Mouse (Mus musculus) spleen, postnatal 36 days (tissue): ENCODE results near the gene Creb1.
"Not testable (repeated sequence)": the region's sequence is repeated elsewhere in the genome, so short reads cannot be mapped to it uniquely, and the experiment has no call there.

Experiments used
- DNase-seq, 2 experiments: peaks; one replicate each; pipeline ENCODE4 v3.0.0; 2022; ENCODE audit warnings: low spot score in 2 of 2, mixed read lengths in 1 of 2

Gene Creb1

GRCm38 (mm10) chr1:64617715-64617984 is 85.2 kb downstream of the Creb1 start:
- DNase-seq, result peak; percentile 69

GRCm38 (mm10) chr1:64618226-64618625 is 85.8 kb downstream of the Creb1 start:
- no peak for DNase-seq

- no peak for DNase-seq
Observed at GRCm38 (mm10) chr1:64621116-64621515, 88.7 kb downstream of the Creb1 start.

- DNase-seq, result no peak
Observed at GRCm38 (mm10) chr1:64623558-64624435, 91.4 kb downstream of the Creb1 start.

GRCm38 (mm10) chr1:64625214-64625613 is 92.8 kb downstream of the Creb1 start:
- no peak for DNase-seq

- no peak for DNase-seq
Observed at GRCm38 (mm10) chr1:64631526-64631925, 99.1 kb downstream of the Creb1 start.

- DNase-seq, result no peak
Observed at GRCm38 (mm10) chr1:64633237-64633636, 100.8 kb downstream of the Creb1 start.

GRCm38 (mm10) chr1:64635624-64636023 is 103.2 kb downstream of the Creb1 start:
- no peak for DNase-seq

- DNase-seq, result no peak
Observed at GRCm38 (mm10) chr1:64639279-64639678, 106.8 kb downstream of the Creb1 start.

- no peak for DNase-seq
Observed at GRCm38 (mm10) chr1:64641069-64641468, 108.6 kb downstream of the Creb1 start.

- DNase-seq, result not testable (repeated sequence)
Observed at GRCm38 (mm10) chr1:64642541-64642940, 110.1 kb downstream of the Creb1 start.

GRCm38 (mm10) chr1:64644513-64644912 is 112.1 kb downstream of the Creb1 start:
- no peak for DNase-seq

- no peak for DNase-seq
Observed at GRCm38 (mm10) chr1:64649362-64650124, 117.1 kb downstream of the Creb1 start.

GRCm38 (mm10) chr1:64653701-64654100 is 121.3 kb downstream of the Creb1 start:
- no peak for DNase-seq
